Comparison of ENCODE assay signal across 7 mouse cellular contexts in genomic region chr9:29410728-29411407, GRCm38 (mm10).
DNase-seq lines count a peak whose midpoint lies in the region; ATAC-seq and TF ChIP-seq lines count a peak whose summit lies in the region.

No protein-coding gene starts in this region.

- no peak overlapping the region for H3K27ac ChIP-seq in lung, embryonic 14.5 days (ENCODE audit: low read depth)
- H3K27ac ChIP-seq in embryonic facial prominence, embryonic 14.5 days (replicated peaks; ENCODE audit: low read depth, low read length): no peak overlapping the region
- H3K27ac ChIP-seq in intestine, embryonic 15.5 days: no peak overlapping the region
- no peak overlapping the region for H3K27ac ChIP-seq in stomach, embryonic 14.5 days (ENCODE audit: low read length)

- no peaks in the 10 kb centered on the region for H3K9me3 ChIP-seq in lung, embryonic 14.5 days (ENCODE audit: low read depth, low read length)
- H3K9me3 ChIP-seq in embryonic facial prominence, embryonic 14.5 days (ENCODE audit: control insufficient read depth, low read length): no peaks in the 10 kb centered on the region
- H3K9me3 ChIP-seq in intestine, embryonic 15.5 days: no peaks in the 10 kb centered on the region
- H3K9me3 ChIP-seq in stomach, embryonic 14.5 days (ENCODE audit: control insufficient read depth, low read depth, low read length): no peaks in the 10 kb centered on the region

- peak overlapping the region; percentile 95 for H3K4me2 ChIP-seq in lung, embryonic 14.5 days
- peak overlapping the region; percentile 91 for H3K4me2 ChIP-seq in embryonic facial prominence, embryonic 14.5 days (ENCODE audit: low read depth, low read length)
- peak overlapping the region; percentile 97 for H3K4me2 ChIP-seq in intestine, embryonic 15.5 days (replicated peaks)
- peak overlapping the region; percentile 90 for H3K4me2 ChIP-seq in stomach, embryonic 14.5 days (replicated peaks; ENCODE audit: low read depth, low read length)

- peak overlapping the region; percentile 51; the same call in 1 of the 2 replicates for H3K9ac ChIP-seq in lung, embryonic 14.5 days
- H3K9ac ChIP-seq in embryonic facial prominence, embryonic 14.5 days (ENCODE audit: low read depth, low read length): peak overlapping the region; percentile 65; the same call in 1 of the 2 replicates
- H3K9ac ChIP-seq in intestine, embryonic 15.5 days: no peak overlapping the region
- peak overlapping the region; percentile 32; the same call in 1 of the 2 replicates for H3K9ac ChIP-seq in stomach, embryonic 14.5 days (replicated peaks; ENCODE audit: low read depth, low read length)

- DNase-seq in lung, embryonic 14.5 days: no peak
- DNase-seq in lung, postnatal 25 days (ENCODE audit: low spot score): no peak
- DNase-seq in embryonic facial prominence, embryonic 14.5 days (ENCODE audit: low spot score): no peak
- DNase-seq in spleen, postnatal 4 days (ENCODE audit: low spot score in 2 of 2): no peak
- no peak for DNase-seq in embryo, embryonic 10 days (ENCODE audit: low spot score)

- TF ChIP-seq CTCF in lung, embryonic 14.5 days (IDR thresholded peaks at IDR 0.05; ENCODE audit: low read depth): no peak

- peaks cover 23% of the 10 kb centered on the region for H3K27me3 ChIP-seq in lung, embryonic 14.5 days (ENCODE audit: insufficient read depth, low read length)
- H3K27me3 ChIP-seq in embryonic facial prominence, embryonic 14.5 days (replicated peaks; ENCODE audit: control insufficient read depth, insufficient read depth, low read length): peaks cover 30% of the 10 kb centered on the region; the same call in 1 of the 2 replicates
- peaks cover 27% of the 10 kb centered on the region for H3K27me3 ChIP-seq in intestine, embryonic 15.5 days (replicated peaks)
- H3K27me3 ChIP-seq in stomach, embryonic 14.5 days (ENCODE audit: control insufficient read depth, insufficient read depth, low read length): no peaks in the 10 kb centered on the region; the same call in 1 of the 2 replicates

- 38% methylated on average over 10 of the region's 10 CpGs for WGBS in lung, embryonic 14.5 days
- WGBS in embryonic facial prominence, embryonic 14.5 days: 49% methylated on average over 10 of the region's 10 CpGs
- WGBS in intestine, embryonic 15.5 days: 43% methylated on average over 10 of the region's 10 CpGs
- WGBS in stomach, embryonic 14.5 days: 49% methylated on average over 10 of the region's 10 CpGs

- no peaks in the 10 kb centered on the region for H3K36me3 ChIP-seq in lung, embryonic 14.5 days (ENCODE audit: insufficient read depth)
- H3K36me3 ChIP-seq in embryonic facial prominence, embryonic 14.5 days (ENCODE audit: control insufficient read depth, insufficient read depth, low read length): no peaks in the 10 kb centered on the region
- H3K36me3 ChIP-seq in intestine, embryonic 15.5 days: no peaks in the 10 kb centered on the region
- no peaks in the 10 kb centered on the region for H3K36me3 ChIP-seq in stomach, embryonic 14.5 days (ENCODE audit: control insufficient read depth, insufficient read depth, low read length)

- H3K4me1 ChIP-seq in lung, embryonic 14.5 days (ENCODE audit: insufficient read depth): no peaks in the 10 kb centered on the region
- H3K4me1 ChIP-seq in embryonic facial prominence, embryonic 14.5 days (ENCODE audit: control insufficient read depth, insufficient read depth, low read length): no peaks in the 10 kb centered on the region; the same call in 1 of the 2 replicates
- H3K4me1 ChIP-seq in intestine, embryonic 15.5 days (replicated peaks): peaks cover 14% of the 10 kb centered on the region
- H3K4me1 ChIP-seq in stomach, embryonic 14.5 days (ENCODE audit: control insufficient read depth, insufficient read depth, low read length): no peaks in the 10 kb centered on the region

- ATAC-seq in lung, embryonic 14.5 days (ENCODE audit: insufficient read depth): no peak
- ATAC-seq in embryonic facial prominence, embryonic 14.5 days (ENCODE audit: low read depth): no peak
- ATAC-seq in intestine, embryonic 15.5 days: no peak
- ATAC-seq in stomach, embryonic 14.5 days (ENCODE audit: insufficient number of reproducible peaks, insufficient read depth, low FRiP score, low read depth): no peak

- peak overlapping the region; percentile 52 for H3K4me3 ChIP-seq in lung, embryonic 14.5 days (ENCODE audit: low read depth, low read length)
- H3K4me3 ChIP-seq in embryonic facial prominence, embryonic 14.5 days (ENCODE audit: low read depth, low read length): peak overlapping the region; percentile 54
- H3K4me3 ChIP-seq in intestine, embryonic 15.5 days (replicated peaks): peak overlapping the region; percentile 52
- peak overlapping the region; percentile 47 for H3K4me3 ChIP-seq in stomach, embryonic 14.5 days (ENCODE audit: low read depth, low read length)
